Mouse (Mus musculus): ENCODE results near the gene Sympk.

Sympk gene

GRCm38 (mm10) chr7:19007026-19007977 is 16.9 kb upstream of the Sympk start:
- no peak for DNase-seq (ENCODE audit: low spot score)

- no peak for DNase-seq (ENCODE audit: low spot score)
Observed at GRCm38 (mm10) chr7:19010581-19010980, 13.6 kb upstream of the Sympk start.

DNA sequence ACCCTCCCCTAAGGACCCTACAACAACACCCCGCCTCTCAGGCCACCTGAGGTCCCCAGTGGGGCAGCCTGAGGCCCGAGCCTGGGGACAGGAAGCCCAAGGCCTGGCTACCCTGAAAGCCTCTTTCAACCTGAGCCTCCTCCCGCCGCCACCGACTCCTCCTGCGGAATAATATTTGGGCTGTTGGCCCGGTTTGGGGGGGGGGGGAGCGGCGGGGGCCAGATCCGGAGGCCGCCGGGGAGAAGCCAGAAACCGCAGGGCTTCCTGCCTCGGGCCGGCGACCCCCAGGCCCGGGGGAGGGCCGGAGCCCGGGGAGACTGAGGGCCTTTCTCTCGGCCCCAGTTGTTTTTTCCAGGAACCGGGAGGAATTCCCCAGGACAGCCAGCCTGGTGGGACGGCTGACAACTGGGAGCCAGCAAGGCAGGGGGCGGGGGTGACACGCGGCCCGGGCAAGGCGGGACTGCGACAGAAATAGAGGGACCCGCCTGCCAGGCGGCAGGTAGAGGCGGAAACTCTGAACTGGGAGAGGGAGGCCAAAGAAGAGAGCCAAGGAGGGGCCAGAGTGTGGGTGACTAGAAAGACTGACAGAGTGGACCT is 12.1 kb upstream of the Sympk start:
- DNase-seq (ENCODE audit: low spot score), result peak; percentile 26

- DNase-seq (ENCODE audit: low spot score), result no peak
Observed at GRCm38 (mm10) chr7:19012882-19013281, 11.3 kb upstream of the Sympk start.

- DNase-seq (ENCODE audit: low spot score), result no peak
Observed at GRCm38 (mm10) chr7:19014452-19014851, 9.7 kb upstream of the Sympk start.

GRCm38 (mm10) chr7:19016042-19016441 is 8.1 kb upstream of the Sympk start:
- no peak for DNase-seq (ENCODE audit: low spot score)

- no peak for DNase-seq (ENCODE audit: low spot score)
Observed at GRCm38 (mm10) chr7:19017909-19018308, 6.3 kb upstream of the Sympk start.

- no peak for DNase-seq (ENCODE audit: low spot score)
Observed at GRCm38 (mm10) chr7:19021048-19021447, 3.1 kb upstream of the Sympk start.

GRCm38 (mm10) chr7:19022189-19022958 is 1.8 kb upstream of the Sympk start:
- no peak for DNase-seq (ENCODE audit: low spot score)

- DNase-seq (ENCODE audit: low spot score), result no peak
Observed at GRCm38 (mm10) chr7:19023357-19023814, 791 bp upstream of the Sympk start, which contains the start of gene Foxa3. Foxa3 (minus strand) TSS chr7:19023538.

DNA sequence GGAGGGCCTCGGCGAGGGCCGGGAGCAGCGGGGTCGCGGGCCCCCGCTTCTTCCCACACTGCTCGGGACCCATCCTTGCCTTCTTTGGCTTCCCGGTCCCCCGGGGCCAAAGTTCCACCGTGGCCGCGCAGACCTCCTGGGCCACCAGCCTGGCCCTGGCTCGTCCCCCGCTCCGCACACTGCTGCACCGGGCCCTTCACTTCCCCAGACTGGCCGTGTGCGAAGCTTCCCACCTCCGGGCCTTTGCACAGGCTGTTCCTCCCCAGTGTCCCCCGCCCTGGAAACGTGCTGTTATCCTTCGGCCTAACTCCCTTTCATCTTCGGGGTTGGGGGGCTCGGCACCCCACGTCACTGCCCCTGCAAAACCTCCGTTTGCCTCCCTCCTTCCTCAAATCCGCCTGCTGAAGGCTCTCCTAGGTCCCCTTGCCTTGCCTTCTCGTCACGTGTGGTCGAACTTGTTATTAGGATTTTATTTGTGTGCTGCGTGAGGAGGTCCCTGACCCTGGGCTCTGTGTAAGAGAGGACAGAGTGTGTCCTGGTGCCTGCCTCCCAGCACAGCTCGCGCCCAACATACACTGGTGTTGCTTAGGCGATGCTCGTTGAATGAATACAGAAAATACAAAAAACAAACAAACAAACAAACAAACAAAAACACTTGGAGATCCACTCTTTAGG is 541 bp downstream of the Sympk start:
- DNase-seq (ENCODE audit: low spot score), result no peak

- DNase-seq (ENCODE audit: low spot score), result no peak
Observed at GRCm38 (mm10) chr7:19028067-19028466, 3.9 kb downstream of the Sympk start.

- peak; percentile 29 for DNase-seq (ENCODE audit: low spot score)
Observed at GRCm38 (mm10) chr7:19029084-19029653, 5.0 kb downstream of the Sympk start.

DNA sequence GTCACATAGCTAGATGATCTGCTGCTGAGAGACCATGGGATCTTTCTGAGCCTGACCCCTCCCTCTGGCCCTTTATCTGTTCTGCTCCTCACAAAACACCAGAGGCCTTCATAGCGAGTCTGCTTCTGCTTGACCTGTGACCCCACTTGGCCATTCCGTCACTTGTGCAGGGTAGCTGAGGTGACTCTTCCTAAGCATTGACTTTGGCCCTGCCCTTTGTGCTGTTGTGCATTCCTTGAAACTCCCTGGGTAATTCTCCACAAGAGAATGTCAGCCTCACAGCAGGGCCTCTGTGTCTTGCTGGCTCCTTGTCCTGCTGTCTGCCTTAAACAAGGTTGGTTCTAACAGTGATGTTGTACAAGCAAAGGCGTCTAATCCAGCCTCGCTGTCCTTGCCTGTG is 7.5 kb downstream of the Sympk start:
- no peak for DNase-seq (ENCODE audit: low spot score)

GRCm38 (mm10) chr7:19044616-19045015 is 20.4 kb downstream of the Sympk start:
- no peak for DNase-seq (ENCODE audit: low spot score)

DNA sequence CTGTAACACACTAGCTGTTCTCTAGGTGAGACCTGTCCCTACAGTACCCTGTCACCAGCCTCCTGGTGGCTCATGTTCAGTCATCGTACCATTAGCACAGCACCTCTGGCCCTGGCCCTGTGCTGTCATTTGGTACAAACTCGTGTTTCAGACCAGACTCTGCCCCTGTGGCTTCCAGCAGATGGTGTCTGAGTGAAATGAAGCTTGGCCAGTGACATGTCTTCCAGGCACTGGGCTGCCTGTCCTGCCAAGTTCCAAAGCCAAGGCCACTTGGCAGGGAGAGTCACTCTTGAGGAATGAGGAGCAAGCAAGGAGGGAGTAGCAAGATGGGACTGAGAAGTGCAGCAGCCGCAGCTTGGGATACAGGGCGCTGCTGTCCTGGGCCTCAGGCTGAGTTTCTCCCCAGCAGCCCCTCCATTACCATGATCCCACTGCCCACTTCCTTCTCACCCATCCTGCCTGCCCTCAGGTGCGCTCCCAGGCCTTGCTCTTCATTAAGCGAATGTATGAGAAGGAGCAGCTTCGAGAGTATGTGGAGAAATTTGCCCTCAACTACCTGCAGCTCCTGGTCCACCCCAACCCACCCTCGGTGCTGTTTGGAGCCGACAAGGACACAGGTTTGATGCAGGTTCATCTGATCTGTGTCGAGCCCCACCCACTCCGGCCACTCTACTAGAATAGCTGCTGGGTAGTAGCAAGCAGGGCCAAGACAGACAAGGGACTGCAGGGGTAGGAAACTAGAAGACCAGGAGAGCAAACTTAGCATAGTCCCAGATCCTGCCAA is 22.3 kb downstream of the Sympk start:
- no peak for DNase-seq (ENCODE audit: low spot score)

GRCm38 (mm10) chr7:19048006-19048527 is 23.9 kb downstream of the Sympk start:
- no peak for DNase-seq (ENCODE audit: low spot score)

DNA sequence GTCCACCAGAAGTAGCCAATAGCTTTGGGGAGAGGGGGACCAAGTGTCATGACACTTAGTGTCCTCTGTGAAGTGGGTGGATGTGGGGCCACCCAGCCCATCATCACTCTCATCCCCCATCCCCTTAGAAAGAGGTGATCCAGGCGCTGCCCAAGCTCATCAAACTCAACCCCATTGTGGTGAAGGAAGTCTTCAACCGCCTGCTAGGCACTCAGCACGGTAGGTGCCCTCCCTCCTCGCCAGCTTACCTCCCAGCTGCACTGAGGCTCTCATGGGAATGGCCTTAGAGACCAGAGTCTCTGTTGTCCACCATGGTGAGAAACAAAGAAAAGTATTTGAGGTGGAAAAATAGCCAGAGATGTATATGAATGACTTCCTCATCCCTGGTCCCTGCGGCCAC is 25.1 kb downstream of the Sympk start:
- DNase-seq (ENCODE audit: low spot score), result no peak

- no peak for DNase-seq (ENCODE audit: low spot score)
Observed at GRCm38 (mm10) chr7:19050172-19050571, 26.0 kb downstream of the Sympk start.

- DNase-seq (ENCODE audit: low spot score), result no peak
Observed at GRCm38 (mm10) chr7:19051161-19051560, 27.0 kb downstream of the Sympk start.
